28 mouse cellular contexts compared by ENCODE assay signal in genomic region chrX:101345456-101345855, GRCm38 (mm10). TPM values are rescaled to one million over a fixed set of nuclear protein-coding genes. Genes with fewer than 3 reads are reported as not detected.
A peak's percentile ranks its signal among the peaks of the same experiment; 100 is the strongest.
DNase-seq lines count a peak whose midpoint lies in the region; ATAC-seq and TF ChIP-seq lines count a peak whose summit lies in the region.
"Had no signal": no experiment of that assay in that cellular context is flagged by ENCODE, and none has a peak within 500 bp of the region (broad histone marks: within the 10 kb centered on the region; RNA-seq: fewer than 3 reads in every experiment).

No protein-coding gene starts in this region.

- peak; percentile 68 for DNase-seq in MEL (ENCODE audit: low read depth, low spot score)
- DNase-seq in lung, adult 18-20 months: no peak
- DNase-seq: adrenal gland, adult 8-10 months; adrenal gland, postnatal 14 days; adrenal gland, postnatal 36 days; B cell, adult 2 months; cerebellum, adult 11-12 months; cerebellum, adult 2 months; cerebellum, adult 9-10 months; cerebellum, postnatal 10 days; cerebellum, postnatal 25 days; embryo, embryonic 11 days had no signal

- peak; percentile 69 for ATAC-seq in common myeloid progenitor, adult 5-6 weeks (replicated peaks; ENCODE audit: low read depth, poor library complexity, severe bottlenecking)
- ATAC-seq in megakaryocyte progenitor cell, adult 5-6 weeks (replicated peaks; ENCODE audit: poor library complexity): peak; percentile 61; the same call in 1 of the 2 replicates
- no peak for ATAC-seq in midbrain, embryonic 15.5 days (replicated peaks)
- ATAC-seq: activated CD4-positive, CD25-positive, alpha-beta regulatory T cell, adult 4 months; CD4-positive, CD25-positive, alpha-beta regulatory T cell, adult 4 months; forebrain, embryonic 14.5 days; forebrain, embryonic 16.5 days; Patski had no signal

- no peak for TF ChIP-seq POLR2A in MEL (IDR thresholded peaks at IDR 0.05; ENCODE audit: control insufficient read depth in 1 of 2, insufficient read depth in 1 of 2, low read depth in 1 of 2, low read length in 2 of 2, poor library complexity in 1 of 2)

- no peaks in the 10 kb centered on the region for H3K27me3 ChIP-seq in MEL (ENCODE audit: control insufficient read depth in 1 of 2, insufficient read depth in 2 of 2, low read length in 2 of 2)
- H3K27me3 ChIP-seq in midbrain, embryonic 15.5 days (replicated peaks): no peaks in the 10 kb centered on the region
- H3K27me3 ChIP-seq: CH12.LX; embryonic facial prominence, embryonic 15.5 days; Patski had no signal

- peaks cover 7 to 24% of the 10 kb centered on the region in 2 experiments for H3K4me1 ChIP-seq in MEL (ENCODE audit: control insufficient read depth in 1 of 2, insufficient read depth in 2 of 2, low read length in 2 of 2)
- H3K4me1 ChIP-seq in midbrain, embryonic 15.5 days: no peaks in the 10 kb centered on the region
- H3K4me1 ChIP-seq: embryonic facial prominence, embryonic 13.5 days; embryonic facial prominence, embryonic 15.5 days; forebrain, embryonic 10.5 days; forebrain, embryonic 12.5 days had no signal

- no peak overlapping the region for H3K4me3 ChIP-seq in MEL (ENCODE audit: control insufficient read depth in 1 of 2, insufficient read depth in 1 of 2, low read depth in 2 of 2, low read length in 2 of 2)
- no peak overlapping the region for H3K4me3 ChIP-seq in midbrain, embryonic 15.5 days
- H3K4me3 ChIP-seq: embryonic facial prominence, embryonic 13.5 days; embryonic facial prominence, embryonic 15.5 days; erythroblast, embryonic 14.5 days; forebrain, embryonic 10.5 days; forebrain, embryonic 12.5 days had no signal

- TF ChIP-seq EP300 in MEL (IDR thresholded peaks at IDR 0.05; ENCODE audit: low read depth in 1 of 2, low read length in 2 of 2): peak; percentile 60 to 64

- no peak for TF ChIP-seq CTCF in MEL (IDR thresholded peaks at IDR 0.05 in 2 of 3, conservative IDR thresholded peaks at IDR 0.05 in 1 of 3; ENCODE audit: control insufficient read depth in 1 of 3, insufficient read depth in 1 of 3, low read depth in 2 of 3, low read length in 3 of 3, poor library complexity in 1 of 3, severe bottlenecking in 1 of 3)

- H3K9ac ChIP-seq in MEL (ENCODE audit: control insufficient read depth, low read depth, low read length, poor library complexity, severe bottlenecking): no peak overlapping the region; the same call in 1 of the 2 replicates
- H3K9ac ChIP-seq in midbrain, embryonic 15.5 days: no peak overlapping the region
- H3K9ac ChIP-seq: embryonic facial prominence, embryonic 13.5 days; embryonic facial prominence, embryonic 15.5 days; forebrain, embryonic 12.5 days had no signal

- no peak for TF ChIP-seq RAD21 in MEL (IDR thresholded peaks at IDR 0.05; ENCODE audit: low read depth, low read length)

- H3K36me3 ChIP-seq in MEL (ENCODE audit: control insufficient read depth in 1 of 2, insufficient read depth in 2 of 2, low read length in 2 of 2): peaks cover 0 to 16% of the 10 kb centered on the region in 2 experiments; a peak in 2 of 4 replicates
- H3K36me3 ChIP-seq in midbrain, embryonic 15.5 days (replicated peaks): no peaks in the 10 kb centered on the region
- H3K36me3 ChIP-seq: embryonic facial prominence, embryonic 13.5 days; embryonic facial prominence, embryonic 15.5 days; forebrain, embryonic 10.5 days; forebrain, embryonic 12.5 days; G1E had no signal

- H3K27ac ChIP-seq in MEL (ENCODE audit: control insufficient read depth, low read depth, low read length): peak overlapping the region; percentile 29; the same call in 1 of the 2 replicates
- H3K27ac ChIP-seq in midbrain, embryonic 15.5 days: no peak overlapping the region
- H3K27ac ChIP-seq: embryonic facial prominence, embryonic 13.5 days; embryonic facial prominence, embryonic 15.5 days; forebrain, embryonic 10.5 days; forebrain, embryonic 12.5 days had no signal

- 91% methylated on average over 2 of the region's 2 CpGs for WGBS in midbrain, embryonic 15.5 days

- no peak overlapping the region for H3K4me2 ChIP-seq in midbrain, embryonic 15.5 days
- H3K4me2 ChIP-seq: embryonic facial prominence, embryonic 13.5 days; embryonic facial prominence, embryonic 15.5 days; forebrain, embryonic 12.5 days had no signal

- H3K9me3 ChIP-seq in MEL (replicated peaks; ENCODE audit: insufficient read depth, low read length): no peaks in the 10 kb centered on the region
- no peaks in the 10 kb centered on the region for H3K9me3 ChIP-seq in midbrain, embryonic 15.5 days
- H3K9me3 ChIP-seq: embryonic facial prominence, embryonic 13.5 days; embryonic facial prominence, embryonic 15.5 days; forebrain, embryonic 10.5 days; forebrain, embryonic 12.5 days; G1E had no signal

- H3K79me2 ChIP-seq in MEL (ENCODE audit: control insufficient read depth, insufficient read depth, low read length, poor library complexity): no peaks in the 10 kb centered on the region

TF ChIP-seq in MEL, 35 proteins besides CTCF, POLR2A, EP300 and RAD21:
- TF ChIP-seq ETS1 (IDR thresholded peaks at IDR 0.05; ENCODE audit: low read depth, low read length): peak; percentile 79
- TF ChIP-seq MXI1 (IDR thresholded peaks at IDR 0.05; ENCODE audit: low read depth, low read length): 0 out of 2 replicates have a peak, but pooled peaks have one; percentile 35
- TF ChIP-seq ZKSCAN1 (IDR thresholded peaks at IDR 0.05; ENCODE audit: low read depth, low read length): no peak
- peak; percentile 76 for TF ChIP-seq TCF12 (IDR thresholded peaks at IDR 0.05; ENCODE audit: low read depth, low read length)
- TF ChIP-seq GATA1 (IDR thresholded peaks at IDR 0.05; ENCODE audit: low read depth, low read length): peak; percentile 30; the same call in 1 of the 2 replicates
- TF ChIP-seq MAFK (IDR thresholded peaks at IDR 0.05; ENCODE audit: borderline replicate concordance, low read depth, low read length): 0 out of 2 replicates have a peak, but pooled peaks have one; percentile 16
- TF ChIP-seq RCOR1 (IDR thresholded peaks at IDR 0.05; ENCODE audit: low read depth, low read length): 0 out of 2 replicates have a peak, but pooled peaks have one; percentile 17
- TF ChIP-seq MAX (IDR thresholded peaks at IDR 0.05; ENCODE audit: low read length): 0 out of 2 replicates have a peak, but pooled peaks have one; percentile 32
- no peak for TF ChIP-seq SMC3 (IDR thresholded peaks at IDR 0.05; ENCODE audit: low read depth, low read length)
- peak; percentile 92 for TF ChIP-seq TBP (IDR thresholded peaks at IDR 0.05; ENCODE audit: low read depth, low read length)
- TF ChIP-seq MYB (IDR thresholded peaks at IDR 0.05; ENCODE audit: low read depth, low read length): no peak
- peak; percentile 80 for TF ChIP-seq TAL1 (IDR thresholded peaks at IDR 0.05; ENCODE audit: low read length)
- no peak for TF ChIP-seq POLR2AphosphoS5 (IDR thresholded peaks at IDR 0.05; ENCODE audit: borderline replicate concordance, low read depth, low read length)
- no peak for TF ChIP-seq MEF2A (IDR thresholded peaks at IDR 0.05; ENCODE audit: extremely low read depth, insufficient replicate concordance, low read depth, low read length, poor library complexity, severe bottlenecking)
- TF ChIP-seq MYC (IDR thresholded peaks at IDR 0.05; ENCODE audit: low read depth, low read length): peak; percentile 49; the same call in 1 of the 2 replicates
- no peak for TF ChIP-seq KAT2A (conservative IDR thresholded peaks at IDR 0.05; ENCODE audit: low read depth, low read length)
- TF ChIP-seq ELF1 (IDR thresholded peaks at IDR 0.05; ENCODE audit: low read depth, low read length): no peak

RNA-seq across cellular contexts. Expression of gene Gjb1, which starts 30.7 kb away (rescaled TPM):
- total RNA-seq in MEL (2012; rRNA removed): not detected in 2 replicates
- not detected for polyA plus RNA-seq in MEL (2012; ENCODE audit: insufficient read depth in 1 of 2, insufficient read length in 2 of 2, low read depth in 1 of 2, low replicate concordance in 2 of 2, missing spikeins in 1 of 2)
- total RNA-seq in common myeloid progenitor, adult 5-6 weeks (2017): not detected in 2 replicates
- not detected in 2 replicates for total RNA-seq in megakaryocyte progenitor cell, adult 5-6 weeks (2015)
- total RNA-seq in megakaryocyte progenitor cell, adult 5-6 weeks (2017): not detected in 2 replicates
- polyA plus RNA-seq in midbrain, embryonic 15.5 days (2015; fragmentation: Nextera tagmentation; extraction: Ambion mirVana): 1.0 and 1.1 TPM in 2 replicates
- total RNA-seq: adrenal gland, adult 18-20 months; CH12.LX; G1E had no signal
- polyA plus RNA-seq: activated CD4-positive, CD25-positive, alpha-beta regulatory T cell, adult 4 months; CD4-positive, CD25-positive, alpha-beta regulatory T cell, adult 4 months; embryonic facial prominence, embryonic 13.5 days; forebrain, embryonic 10.5 days; forebrain, embryonic 12.5 days; G1E had no signal

RNA-seq across cellular contexts. Expression of gene Nlgn3, which starts 46.5 kb away (rescaled TPM):
- 0.03 and 0.04 TPM in 2 replicates for total RNA-seq in MEL (2012; rRNA removed)
- polyA plus RNA-seq in MEL (2012; ENCODE audit: insufficient read depth in 1 of 2, insufficient read length in 2 of 2, low read depth in 1 of 2, low replicate concordance in 2 of 2, missing spikeins in 1 of 2): under 1 TPM in 1 of 2 experiments, not detected in 1; 0.15 TPM
- not detected in 2 replicates for total RNA-seq in common myeloid progenitor, adult 5-6 weeks (2017)
- total RNA-seq in megakaryocyte progenitor cell, adult 5-6 weeks (2015): not detected in 2 replicates
- total RNA-seq in megakaryocyte progenitor cell, adult 5-6 weeks (2017): 0.24 TPM in 1 of 2 replicates, not detected in the other
- polyA plus RNA-seq in midbrain, embryonic 15.5 days (2015; fragmentation: Nextera tagmentation; extraction: Ambion mirVana): 89.5 and 90.3 TPM in 2 replicates
- polyA plus RNA-seq: erythroblast, embryonic 14.5 days had no signal
